Mouse (Mus musculus) cerebellum, adult 2 months (tissue): ENCODE results near the gene Apaf1.

Source experiments
- CTCF ChIP-seq: fragments of 200-500 bp; IDR thresholded peaks from 2 replicates; pipeline ENCODE4 v1.5.1; 2011; ENCODE audit warnings: low read depth, mild to moderate bottlenecking, control low read depth, low read length, moderate library complexity, borderline replicate concordance; ENCODE audit not compliant: insufficient read depth
- POLR2A ChIP-seq: fragments of 200-500 bp; IDR thresholded peaks from 2 replicates; pipeline ENCODE4 v1.6.1; 2011; ENCODE audit warnings: low read length, control low read depth, borderline replicate concordance; ENCODE audit not compliant: insufficient read depth

GRCm38 (mm10) chr10:91127395-91127794 is 44.8 kb upstream of the Apaf1 start:
- no peak for TF ChIP-seq CTCF
- TF ChIP-seq POLR2A, result no peak
